Mouse (Mus musculus) hindbrain, embryonic 12.5 days (tissue): ENCODE data around the gene Alox12e. TPM values are rescaled to one million over a fixed set of nuclear protein-coding genes. Genes with fewer than 3 reads are reported as not detected.

Source experiments
- ATAC-seq: fragments of 200-750 bp; cut with Nextera tagmentation; 2 replicates; pipeline ENCODE4 v1.8.0; 2017; ENCODE audit warnings: moderate TSS enrichment; ENCODE audit not compliant: low FRiP score
- H3K27ac ChIP-seq: fragments of 300-500 bp; sonication (generic); 2 replicates; pipeline ENCODE4 v1.5.1; 2016; ENCODE audit warnings: mild to moderate bottlenecking
- H3K27me3 ChIP-seq: fragments of 300-500 bp; sonication (generic); 2 replicates; pipeline ENCODE4 v1.6.1; 2016; ENCODE audit warnings: mild to moderate bottlenecking
- H3K36me3 ChIP-seq: fragments of 300-500 bp; sonication (generic); 2 replicates; pipeline ENCODE4 v1.6.1; 2016; ENCODE audit warnings: mild to moderate bottlenecking
- H3K4me1 ChIP-seq: fragments of 300-500 bp; sonication (generic); 2 replicates; pipeline ENCODE4 v1.6.1; 2016
- H3K4me2 ChIP-seq: fragments of 300-500 bp; sonication (generic); replicated peaks from 2 replicates; pipeline ENCODE4 v1.6.1; 2016; ENCODE audit warnings: mild to moderate bottlenecking
- H3K4me3 ChIP-seq: fragments of 300-500 bp; sonication (generic); 2 replicates; pipeline ENCODE4 v1.5.1; 2016; ENCODE audit warnings: mild to moderate bottlenecking
- H3K9ac ChIP-seq: fragments of 300-500 bp; sonication (generic); 2 replicates; pipeline ENCODE4 v1.6.1; 2016; ENCODE audit warnings: mild to moderate bottlenecking, moderate library complexity
- H3K9me3 ChIP-seq: fragments of 300-500 bp; sonication (generic); replicated peaks from 2 replicates; pipeline ENCODE4 v1.6.1; 2016; ENCODE audit warnings: mild to moderate bottlenecking
- WGBS: fragments of 180-500 bp; shearing (Covaris S2); methylation state at CpG from one replicate; pipeline ENCODE4 v1.1.7; 2016; 5-methylcytosine and 5-hydroxymethylcytosine counted together
- polyA plus RNA-seq: library from polyadenylated mRNA; unstranded; fragments of >200 nt; fragmentation: Nextera tagmentation; extraction: Ambion mirVana; gene quantifications from 2 replicates; pipeline ENCODE4 v1.2.1, GENCODE M21; 2016

Gene Alox12e
- polyA plus RNA-seq, 1 experiment from 2014 or later: not detected

DNA sequence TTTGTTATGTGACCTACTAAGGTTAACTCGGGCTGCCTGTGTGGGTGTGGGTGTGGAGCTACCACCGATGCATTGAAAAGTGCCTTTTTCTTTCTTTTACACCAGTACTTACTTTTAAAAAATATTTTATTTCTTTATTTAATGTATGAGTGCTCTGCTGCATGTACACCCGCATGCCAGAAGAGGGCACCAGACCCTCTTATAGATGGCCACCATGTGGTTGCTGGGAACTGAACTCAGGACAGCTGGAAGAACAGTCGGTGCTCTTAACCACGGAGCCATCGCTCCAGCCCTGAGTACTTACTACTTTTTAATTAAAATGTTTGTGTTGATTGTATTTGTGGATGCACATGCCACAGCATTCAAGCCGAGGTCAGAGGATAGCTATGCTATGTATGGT, 8.6 kb downstream of the Alox12e start:
- Histone ChIP-seq H3K9ac (no peak overlapping the region), H3K36me3 (no peaks in the 10 kb centered on the region), H3K27me3 (peaks cover 9% of the 10 kb centered on the region), H3K27ac (no peak overlapping the region), H3K4me1 (no peaks in the 10 kb centered on the region), H3K4me2 (no peak overlapping the region), H3K9me3 (no peaks in the 10 kb centered on the region), H3K4me3 (no peak overlapping the region)
- whole genome bisulfite sequencing: 38% methylated on average over 7 of the region's 7 CpGs
- ATAC-seq: no peak

DNA sequence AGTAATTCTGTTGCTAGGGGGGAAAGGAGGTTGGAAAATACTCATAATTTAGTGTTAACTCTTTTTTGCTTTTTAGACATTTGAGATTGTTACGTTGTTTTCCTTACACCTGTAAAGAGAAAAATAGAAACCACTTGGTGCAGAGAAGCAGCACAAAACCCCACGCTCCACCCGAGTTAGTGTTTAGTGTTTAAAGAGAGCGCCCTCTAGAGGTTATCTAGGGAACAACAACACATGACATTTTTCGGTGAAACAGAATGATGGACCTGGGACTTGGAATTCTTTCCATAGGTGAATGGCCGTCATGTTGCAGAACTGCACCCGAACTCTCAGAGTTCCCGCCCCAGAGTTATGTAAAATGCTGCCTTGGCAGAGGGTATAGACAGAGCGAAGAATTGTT, 13.1 kb downstream of the Alox12e start:
- 29% methylated on average over 9 of the region's 9 CpGs for WGBS
- no peaks in the 10 kb centered on the region; the same call in 1 of the 2 replicates for H3K27me3 ChIP-seq
- H3K9ac ChIP-seq: no peak overlapping the region
- H3K4me2 ChIP-seq: no peak overlapping the region
- H3K4me1 ChIP-seq: no peaks in the 10 kb centered on the region
- H3K36me3 ChIP-seq: no peaks in the 10 kb centered on the region
- ATAC-seq: no peak
- no peak overlapping the region for H3K27ac ChIP-seq
- no peaks in the 10 kb centered on the region for H3K9me3 ChIP-seq
- H3K4me3 ChIP-seq: no peak overlapping the region

DNA sequence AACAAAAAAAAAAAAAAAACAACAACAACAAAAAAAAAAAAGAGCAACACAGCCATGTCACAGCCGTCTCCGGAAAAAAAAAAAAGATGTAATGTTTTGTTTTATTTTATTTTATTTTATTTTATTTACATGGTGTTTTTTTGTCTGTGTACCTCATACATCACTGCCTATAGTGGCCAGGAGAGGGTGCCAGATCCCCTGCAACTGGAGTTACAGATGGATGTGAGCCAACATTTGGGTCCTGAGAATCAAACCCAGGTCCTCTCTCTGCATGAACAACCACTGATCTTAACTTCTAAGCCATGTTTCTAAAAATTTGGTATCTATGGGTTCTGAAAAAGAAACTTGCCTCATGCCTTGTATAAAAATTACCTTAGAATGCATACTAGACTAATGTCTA, 14.1 kb downstream of the Alox12e start:
- 92% methylated on average over 2 of the region's 2 CpGs for WGBS
- H3K4me2 ChIP-seq: no peak overlapping the region
- H3K27ac ChIP-seq: no peak overlapping the region
- no peaks in the 10 kb centered on the region for H3K9me3 ChIP-seq
- H3K9ac ChIP-seq: no peak overlapping the region
- no peaks in the 10 kb centered on the region for H3K36me3 ChIP-seq
- no peaks in the 10 kb centered on the region for H3K4me1 ChIP-seq
- ATAC-seq: no peak
- H3K27me3 ChIP-seq: no peaks in the 10 kb centered on the region; the same call in 1 of the 2 replicates
- H3K4me3 ChIP-seq: no peak overlapping the region

DNA sequence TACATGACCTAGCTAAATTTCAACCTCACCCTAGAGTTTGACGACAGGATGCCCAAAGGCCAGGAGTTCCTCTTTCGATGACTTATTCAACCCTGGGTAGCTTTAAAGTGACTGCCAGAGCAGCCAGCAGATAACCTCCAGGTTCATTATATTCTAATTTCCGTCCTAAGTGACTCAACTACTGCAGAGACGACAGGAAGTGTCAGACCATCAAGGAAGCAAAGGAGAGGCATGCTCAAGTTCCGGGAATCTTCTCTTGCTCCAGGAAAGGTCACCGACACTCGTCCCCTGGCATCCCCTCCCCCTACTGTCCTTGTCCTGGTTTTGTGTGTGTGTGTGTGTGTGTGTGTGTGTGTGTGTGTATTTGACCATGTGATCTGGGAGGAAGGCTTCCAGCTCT, 16.3 kb downstream of the Alox12e start:
- no peaks in the 10 kb centered on the region for H3K9me3 ChIP-seq
- H3K9ac ChIP-seq: no peak overlapping the region
- no peak overlapping the region for H3K27ac ChIP-seq
- H3K27me3 ChIP-seq: no peaks in the 10 kb centered on the region
- H3K4me2 ChIP-seq: no peak overlapping the region
- 59% methylated on average over 7 of the region's 7 CpGs for WGBS
- H3K36me3 ChIP-seq: no peaks in the 10 kb centered on the region
- no peak overlapping the region for H3K4me3 ChIP-seq
- H3K4me1 ChIP-seq: no peaks in the 10 kb centered on the region
- ATAC-seq: no peak

DNA sequence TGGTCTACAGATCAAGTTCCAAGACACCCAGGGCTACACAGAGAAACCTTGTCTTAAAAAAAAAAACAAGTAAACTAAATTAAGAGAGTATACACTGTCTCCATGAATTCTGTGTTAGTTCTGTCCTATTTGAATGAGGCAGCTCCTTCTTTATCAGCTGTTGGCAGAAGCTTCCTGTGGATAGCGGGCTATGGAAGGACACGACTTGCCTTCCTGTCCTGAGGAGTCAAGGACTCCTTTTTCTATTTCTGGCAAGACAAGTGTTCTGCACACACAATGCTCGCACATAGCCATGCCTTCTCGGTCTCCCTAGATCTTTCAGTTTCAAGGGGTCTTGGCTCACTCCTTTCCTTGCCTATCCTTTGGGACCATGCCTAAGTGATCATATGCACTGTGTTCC, 20.1 kb downstream of the Alox12e start:
- no peak overlapping the region for H3K27ac ChIP-seq
- no peak for ATAC-seq
- H3K27me3 ChIP-seq: no peaks in the 10 kb centered on the region
- H3K4me1 ChIP-seq: no peaks in the 10 kb centered on the region
- no peaks in the 10 kb centered on the region for H3K36me3 ChIP-seq
- no peak overlapping the region for H3K9ac ChIP-seq
- no peak overlapping the region for H3K4me3 ChIP-seq
- H3K4me2 ChIP-seq: no peak overlapping the region
- 88% methylated on average over 4 of the region's 4 CpGs for WGBS
- H3K9me3 ChIP-seq: no peaks in the 10 kb centered on the region

DNA sequence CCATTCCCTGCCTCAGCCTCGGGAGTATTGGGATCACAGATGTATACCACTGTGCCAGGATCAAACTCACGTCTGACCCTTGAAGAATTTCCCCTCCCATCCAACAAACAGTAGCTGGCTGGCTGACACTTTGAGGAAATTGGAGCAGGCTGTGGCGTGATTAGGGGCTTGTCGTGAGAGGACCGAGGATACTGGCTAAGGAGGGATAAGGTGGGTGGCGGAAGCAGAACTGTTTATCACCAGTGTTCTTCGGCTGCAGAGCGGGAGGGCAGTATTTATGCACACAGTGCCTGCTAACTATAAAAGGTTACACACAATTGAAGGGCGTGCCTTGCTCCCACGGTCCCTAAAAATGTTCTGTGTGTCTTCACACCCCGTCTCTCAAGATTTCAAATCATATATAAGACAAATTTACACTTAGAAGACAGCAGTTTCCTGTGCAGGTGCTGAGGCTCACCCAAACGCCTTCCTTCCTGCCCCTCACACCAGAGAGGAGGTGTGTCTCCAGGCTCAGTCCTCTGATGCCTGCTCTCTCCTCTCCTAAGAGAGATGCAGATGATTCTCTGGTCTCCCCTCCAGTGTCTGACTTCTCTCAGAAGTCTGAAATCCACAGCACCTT, 24.5 kb downstream of the Alox12e start:
- H3K27ac ChIP-seq: no peak overlapping the region
- WGBS: 65% methylated on average over 12 of the region's 12 CpGs
- H3K4me2 ChIP-seq: no peak overlapping the region
- ATAC-seq: no peak
- no peaks in the 10 kb centered on the region for H3K9me3 ChIP-seq
- H3K4me3 ChIP-seq: no peak overlapping the region
- no peaks in the 10 kb centered on the region for H3K4me1 ChIP-seq
- no peaks in the 10 kb centered on the region for H3K36me3 ChIP-seq
- H3K27me3 ChIP-seq: no peaks in the 10 kb centered on the region
- no peak overlapping the region for H3K9ac ChIP-seq

DNA sequence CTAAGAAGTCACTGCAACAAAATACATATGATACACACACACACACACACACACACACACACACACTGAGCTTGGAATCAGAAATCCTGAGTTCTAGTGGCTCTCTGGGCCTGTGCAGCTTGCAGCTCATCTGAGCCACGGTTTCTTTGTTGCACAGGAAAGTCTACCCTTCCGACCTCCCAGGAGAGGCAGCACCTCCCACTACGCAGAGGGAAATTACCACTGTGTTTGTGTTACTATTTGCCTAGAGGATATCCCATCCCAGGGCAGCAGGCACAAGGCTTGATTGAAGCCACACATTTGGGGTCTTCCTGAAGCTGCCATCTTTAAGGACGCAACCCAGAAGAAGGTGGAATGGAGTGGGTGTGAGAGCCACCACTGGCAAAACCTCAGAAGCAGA, 25.0 kb downstream of the Alox12e start:
- Histone ChIP-seq H3K9me3 (no peaks in the 10 kb centered on the region), H3K4me2 (no peak overlapping the region), H3K4me3 (no peak overlapping the region), H3K27me3 (no peaks in the 10 kb centered on the region), H3K36me3 (no peaks in the 10 kb centered on the region), H3K27ac (no peak overlapping the region), H3K4me1 (no peaks in the 10 kb centered on the region), H3K9ac (no peak overlapping the region)
- ATAC-seq: no peak
- 56% methylated on average over 4 of the region's 4 CpGs for WGBS

DNA sequence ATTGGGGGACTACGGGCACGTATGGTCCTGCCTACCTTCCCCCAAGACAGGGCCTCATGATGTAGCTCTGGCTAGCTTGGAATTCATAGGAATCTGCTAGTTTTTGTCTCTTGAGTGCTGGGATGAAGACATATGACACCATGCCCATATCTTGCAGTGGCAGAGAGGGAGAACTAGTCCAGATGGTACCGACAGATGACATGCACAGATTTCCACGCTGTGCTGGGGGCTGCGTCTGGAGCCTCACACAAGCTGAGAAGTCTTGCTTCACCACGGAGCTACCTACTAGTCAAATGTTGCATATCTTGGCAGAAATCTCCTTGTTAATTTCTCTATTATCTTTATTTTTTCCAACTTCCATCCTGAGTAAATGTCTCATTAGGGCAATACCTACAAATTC, 28.5 kb downstream of the Alox12e start:
- no peak overlapping the region for H3K27ac ChIP-seq
- no peak overlapping the region for H3K9ac ChIP-seq
- no peaks in the 10 kb centered on the region for H3K36me3 ChIP-seq
- H3K4me2 ChIP-seq: no peak overlapping the region
- no peaks in the 10 kb centered on the region for H3K9me3 ChIP-seq
- no peak for ATAC-seq
- no peaks in the 10 kb centered on the region for H3K27me3 ChIP-seq
- 94% methylated on average over 6 of the region's 6 CpGs for WGBS
- no peaks in the 10 kb centered on the region for H3K4me1 ChIP-seq
- no peak overlapping the region for H3K4me3 ChIP-seq

DNA sequence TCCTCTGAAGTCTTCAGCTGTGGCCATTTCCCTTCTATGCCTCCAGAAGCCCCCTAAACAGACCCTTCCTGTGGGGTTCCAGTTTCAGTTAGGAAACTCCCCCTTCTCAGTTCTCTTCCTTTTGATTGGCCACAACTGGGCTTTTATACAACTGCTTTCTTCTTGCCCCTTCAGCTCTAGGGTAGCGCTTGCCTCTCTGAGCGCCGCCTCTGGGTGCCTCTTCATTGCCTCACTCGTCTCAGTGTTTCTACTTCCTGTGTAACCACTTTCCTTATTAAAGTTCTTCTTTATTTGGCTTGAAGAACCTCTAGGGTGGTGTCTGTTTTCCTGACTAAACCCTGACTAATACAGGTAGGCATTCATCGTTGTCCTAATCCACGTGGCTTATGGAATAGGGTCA, 31.2 kb downstream of the Alox12e start:
- no peaks in the 10 kb centered on the region for H3K36me3 ChIP-seq
- no peak overlapping the region for H3K4me3 ChIP-seq
- H3K4me2 ChIP-seq: no peak overlapping the region
- WGBS: 87% methylated on average over 6 of the region's 6 CpGs
- no peak overlapping the region for H3K9ac ChIP-seq
- H3K27me3 ChIP-seq: no peaks in the 10 kb centered on the region
- no peak overlapping the region for H3K27ac ChIP-seq
- no peaks in the 10 kb centered on the region for H3K4me1 ChIP-seq
- no peaks in the 10 kb centered on the region for H3K9me3 ChIP-seq
- no peak for ATAC-seq

DNA sequence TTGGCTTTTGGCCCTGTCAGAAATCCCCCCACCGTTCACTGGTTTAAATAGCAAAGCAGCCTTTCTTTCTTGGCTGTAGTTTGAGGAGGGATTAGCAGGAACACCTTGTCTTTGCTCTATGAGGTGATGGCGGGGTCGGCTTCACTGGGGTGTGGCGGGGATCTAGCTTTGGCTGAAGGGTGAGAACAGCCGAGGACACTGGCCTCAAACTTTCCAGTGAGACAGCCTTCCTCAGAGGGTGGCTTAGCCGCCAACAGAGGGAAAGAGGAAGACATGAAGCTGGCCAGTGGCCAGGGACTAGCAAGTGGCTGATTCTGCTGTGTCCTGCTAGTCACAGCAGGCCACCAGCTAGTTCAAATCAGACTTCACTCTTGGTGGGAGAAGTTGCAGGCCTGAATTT, 33.2 kb downstream of the Alox12e start:
- Histone ChIP-seq H3K4me2 (no peak overlapping the region), H3K9ac (no peak overlapping the region)

DNA sequence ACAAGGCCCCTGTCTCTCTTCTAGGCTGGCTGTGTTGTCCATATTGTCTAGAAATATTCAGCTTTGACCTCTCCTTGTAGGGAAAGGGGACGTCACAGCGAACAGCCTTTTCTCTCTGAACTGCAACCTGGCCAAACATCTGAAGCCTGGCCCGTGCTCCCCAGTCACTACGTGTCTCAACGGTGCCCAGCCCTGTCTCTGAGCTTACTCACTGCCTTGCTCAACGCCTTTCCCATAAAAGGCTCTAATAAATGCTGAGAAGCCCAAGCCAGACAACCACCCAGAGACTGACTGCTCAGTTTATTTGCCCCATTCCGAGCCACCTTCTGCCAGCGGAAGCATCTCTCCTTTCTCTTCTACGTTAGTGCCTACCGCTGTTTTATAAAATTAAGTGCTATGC, 34.3 kb downstream of the Alox12e start:
- WGBS: 87% methylated on average over 10 of the region's 10 CpGs

More for the DNA sequence above, 33.2 kb downstream of the Alox12e start:
- H3K27ac ChIP-seq: no peak overlapping the region
- ATAC-seq: no peak
- 28% methylated on average over 6 of the region's 6 CpGs for WGBS
- H3K36me3 ChIP-seq: no peaks in the 10 kb centered on the region
- H3K9me3 ChIP-seq: no peaks in the 10 kb centered on the region
- no peak overlapping the region for H3K4me3 ChIP-seq
- no peaks in the 10 kb centered on the region for H3K4me1 ChIP-seq
- H3K27me3 ChIP-seq: no peaks in the 10 kb centered on the region

DNA sequence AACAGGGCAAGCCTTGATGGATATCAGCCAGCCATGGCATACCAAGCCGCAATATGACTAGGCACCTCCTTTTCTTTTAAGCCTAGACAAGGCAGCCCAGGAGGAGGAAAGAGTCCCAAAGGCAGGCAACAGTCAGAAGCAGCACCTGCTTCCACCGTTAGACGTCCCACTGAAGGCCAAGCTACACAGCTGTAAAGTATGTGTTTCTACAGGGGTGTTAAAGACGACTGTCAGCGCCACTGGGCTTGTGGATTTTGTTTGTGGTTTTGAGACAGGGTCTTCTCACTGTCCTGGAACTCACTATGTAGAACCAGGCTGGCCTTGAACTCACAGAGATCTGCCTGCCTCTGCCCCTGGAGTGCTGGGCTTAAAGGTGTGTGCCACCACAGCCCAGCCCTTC, 36.7 kb downstream of the Alox12e start:
- H3K36me3 ChIP-seq: no peaks in the 10 kb centered on the region
- no peaks in the 10 kb centered on the region for H3K9me3 ChIP-seq
- ATAC-seq: no peak
- no peaks in the 10 kb centered on the region for H3K27me3 ChIP-seq
- no peak overlapping the region for H3K9ac ChIP-seq
- H3K27ac ChIP-seq: no peak overlapping the region
- no peak overlapping the region for H3K4me3 ChIP-seq
- H3K4me1 ChIP-seq: no peaks in the 10 kb centered on the region
- WGBS: 80% methylated on average over 5 of the region's 5 CpGs
- no peak overlapping the region for H3K4me2 ChIP-seq

More for the DNA sequence above, 34.3 kb downstream of the Alox12e start:
- Histone ChIP-seq H3K36me3 (no peaks in the 10 kb centered on the region), H3K27ac (no peak overlapping the region), H3K27me3 (no peaks in the 10 kb centered on the region), H3K4me1 (no peaks in the 10 kb centered on the region), H3K4me2 (no peak overlapping the region), H3K4me3 (no peak overlapping the region), H3K9ac (no peak overlapping the region), H3K9me3 (no peaks in the 10 kb centered on the region)
- no peak for ATAC-seq

DNA sequence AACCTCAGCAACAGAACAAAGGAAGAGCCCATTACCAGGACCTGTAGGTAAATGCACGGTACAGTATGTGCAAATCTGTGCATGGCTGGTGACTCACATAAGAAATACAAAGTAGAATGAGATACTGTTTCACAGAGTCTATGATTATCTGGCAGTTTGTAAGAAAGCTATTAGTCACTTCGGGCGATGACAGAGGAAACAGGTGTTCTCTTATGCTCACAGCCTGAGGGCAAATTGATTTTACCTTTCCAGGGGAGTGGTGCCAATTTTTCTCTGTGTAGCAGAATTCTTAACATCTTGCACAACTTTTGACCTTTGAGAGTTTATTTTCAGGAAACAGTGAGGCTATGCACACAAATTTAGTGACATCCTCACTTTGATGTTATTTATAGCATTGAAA, 37.7 kb downstream of the Alox12e start:
- no peak for ATAC-seq
- Histone ChIP-seq H3K36me3 (no peaks in the 10 kb centered on the region), H3K27me3 (no peaks in the 10 kb centered on the region), H3K4me1 (no peaks in the 10 kb centered on the region), H3K4me3 (no peak overlapping the region), H3K9ac (no peak overlapping the region), H3K4me2 (no peak overlapping the region), H3K27ac (no peak overlapping the region), H3K9me3 (no peaks in the 10 kb centered on the region)
- WGBS: 87% methylated on average over 3 of the region's 3 CpGs
